Mouse (Mus musculus): ENCODE results near the gene Il1r2.
A peak's percentile ranks its signal among the peaks of the same experiment; 100 is the strongest.

Gene Il1r2

DNA sequence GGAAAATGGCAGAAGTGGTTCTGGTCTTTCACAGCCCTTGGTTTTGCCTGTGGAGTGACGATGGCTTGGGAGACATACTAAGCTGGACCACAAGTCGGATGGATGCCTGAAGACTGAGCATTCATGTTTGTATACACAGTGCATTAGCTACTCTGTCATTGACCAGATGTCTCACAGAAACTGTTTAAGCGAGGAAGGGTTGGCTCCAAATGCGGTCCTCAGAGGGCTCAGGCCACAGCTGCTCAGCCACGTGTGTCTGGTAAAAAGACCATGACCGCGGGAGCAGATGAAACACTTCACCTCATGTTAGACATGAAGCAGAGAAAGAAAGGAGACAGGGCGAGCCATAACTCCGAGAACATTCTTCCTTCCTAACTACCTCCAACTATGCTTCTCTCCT is 12.5 kb upstream of the Il1r2 start:
- no peak for DNase-seq (ENCODE audit: low read depth)

DNA sequence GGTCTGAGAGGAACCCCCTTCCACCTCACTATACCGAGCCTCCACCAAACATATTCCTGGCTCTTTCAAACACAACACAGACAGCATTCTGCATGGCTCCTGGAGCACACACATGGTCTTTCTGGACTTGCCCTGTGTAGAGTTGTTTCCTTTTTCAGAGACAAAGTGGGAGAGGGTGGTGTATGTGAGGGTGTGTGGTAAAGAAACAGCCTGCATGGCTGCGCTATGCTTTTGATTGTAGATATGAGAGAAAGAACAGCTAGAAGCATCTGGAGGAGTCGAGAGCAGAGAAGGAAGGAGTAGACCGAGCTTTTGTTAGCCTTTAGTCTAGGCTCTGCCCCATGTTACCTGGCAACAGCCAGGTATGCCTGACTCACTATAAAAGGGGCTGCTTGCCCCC is 10.5 kb upstream of the Il1r2 start:
- no peak for DNase-seq (ENCODE audit: low read depth)

DNA sequence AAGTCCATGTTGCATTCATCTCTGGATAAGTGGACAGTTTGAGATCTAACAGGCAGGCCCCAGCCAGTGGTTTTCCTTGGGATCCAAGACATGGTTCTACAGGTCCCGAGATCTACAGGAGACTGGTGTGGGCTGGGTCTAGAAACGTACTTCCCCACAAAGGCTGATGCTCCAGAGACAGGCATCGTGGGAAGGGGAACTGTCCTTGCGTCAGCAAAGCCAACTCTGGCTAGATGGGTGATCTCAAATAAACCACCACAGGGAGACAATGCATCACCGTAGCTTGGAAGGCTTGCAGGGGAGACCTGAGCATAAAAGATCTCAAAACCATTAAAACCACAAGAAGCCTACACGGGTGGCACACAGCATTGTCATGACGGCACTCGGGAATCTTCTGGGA is 9.4 kb upstream of the Il1r2 start:
- no peak for DNase-seq (ENCODE audit: low read depth)

DNA sequence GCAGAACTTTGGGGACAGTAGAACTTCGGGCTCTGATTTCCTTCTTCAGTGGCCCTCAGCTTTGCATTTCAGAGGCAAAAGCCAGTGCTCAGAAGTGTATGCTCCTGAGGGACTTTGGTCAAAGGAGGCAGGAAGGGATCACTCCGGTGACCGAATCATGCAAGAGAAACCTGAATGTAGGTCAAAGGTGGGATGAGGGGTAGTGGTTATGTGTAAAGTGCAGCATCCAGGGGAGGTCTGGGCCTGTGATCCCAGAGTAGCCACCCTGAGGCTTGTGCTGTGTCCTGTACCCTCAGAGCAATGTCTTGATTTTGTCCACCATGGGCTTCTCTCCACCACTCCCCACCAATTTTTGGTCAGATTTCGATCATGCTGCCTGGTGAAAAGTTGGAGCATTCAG is 1.3 kb upstream of the Il1r2 start:
- DNase-seq (ENCODE audit: low read depth), result no peak

DNA sequence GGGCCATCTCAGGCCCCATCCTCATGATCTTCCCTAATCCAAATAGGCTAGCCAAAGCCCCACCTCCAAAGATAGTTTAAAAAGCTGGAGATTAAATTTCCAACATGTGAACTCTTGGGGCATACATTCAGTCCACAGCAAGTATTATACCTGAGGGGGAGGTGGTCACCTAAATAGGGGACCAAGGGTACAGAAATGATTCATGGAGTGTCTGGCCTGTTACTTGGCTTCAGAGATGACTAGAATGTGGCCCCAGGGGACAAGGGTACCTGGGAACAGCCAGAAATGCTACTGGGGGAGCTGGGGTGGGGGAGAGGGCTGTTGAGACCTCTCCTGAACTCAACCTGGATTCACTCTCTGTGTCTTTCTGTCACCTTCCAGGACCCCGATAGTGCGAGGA is 3.4 kb downstream of the Il1r2 start:
- no peak for DNase-seq (ENCODE audit: low read depth)

DNA sequence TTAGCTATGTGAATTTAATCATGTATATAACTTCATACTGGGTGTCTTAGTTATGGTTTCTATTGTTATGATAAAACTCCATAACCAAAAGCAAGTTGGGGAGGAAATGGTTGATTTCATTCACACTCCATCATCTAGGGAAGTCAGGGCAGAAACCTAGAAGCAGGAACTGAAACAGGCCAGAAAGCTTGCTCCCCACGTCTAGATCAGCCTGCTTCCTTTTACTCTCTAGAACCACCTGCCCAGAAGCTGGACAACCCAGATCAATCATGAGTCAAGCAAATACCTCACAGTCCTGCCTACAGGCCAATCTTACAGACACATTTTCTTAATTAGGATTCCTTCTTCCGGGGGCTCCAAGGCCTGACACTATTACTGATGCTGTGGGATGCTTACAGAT is 7.2 kb downstream of the Il1r2 start:
- DNase-seq (ENCODE audit: low read depth), result no peak

DNA sequence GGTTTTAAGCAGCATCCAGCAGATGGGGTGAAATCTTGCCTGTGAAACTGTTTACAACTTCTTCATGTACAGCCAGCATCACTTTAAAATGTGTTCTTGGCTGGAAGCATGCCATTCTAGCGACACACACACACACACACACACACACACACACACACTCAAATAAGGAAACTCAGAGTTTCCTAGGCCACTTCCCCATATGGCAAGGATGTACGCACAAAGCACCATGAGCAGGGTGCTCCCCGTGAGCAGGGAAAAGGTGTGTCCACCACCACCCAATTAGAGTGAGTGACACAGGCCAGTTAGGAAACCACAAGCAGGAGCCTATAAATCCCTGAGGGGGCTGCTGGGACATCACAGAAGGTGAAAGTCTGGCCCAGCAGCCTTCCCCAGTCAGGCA is 10.5 kb downstream of the Il1r2 start:
- DNase-seq (ENCODE audit: low read depth), result no peak

DNA sequence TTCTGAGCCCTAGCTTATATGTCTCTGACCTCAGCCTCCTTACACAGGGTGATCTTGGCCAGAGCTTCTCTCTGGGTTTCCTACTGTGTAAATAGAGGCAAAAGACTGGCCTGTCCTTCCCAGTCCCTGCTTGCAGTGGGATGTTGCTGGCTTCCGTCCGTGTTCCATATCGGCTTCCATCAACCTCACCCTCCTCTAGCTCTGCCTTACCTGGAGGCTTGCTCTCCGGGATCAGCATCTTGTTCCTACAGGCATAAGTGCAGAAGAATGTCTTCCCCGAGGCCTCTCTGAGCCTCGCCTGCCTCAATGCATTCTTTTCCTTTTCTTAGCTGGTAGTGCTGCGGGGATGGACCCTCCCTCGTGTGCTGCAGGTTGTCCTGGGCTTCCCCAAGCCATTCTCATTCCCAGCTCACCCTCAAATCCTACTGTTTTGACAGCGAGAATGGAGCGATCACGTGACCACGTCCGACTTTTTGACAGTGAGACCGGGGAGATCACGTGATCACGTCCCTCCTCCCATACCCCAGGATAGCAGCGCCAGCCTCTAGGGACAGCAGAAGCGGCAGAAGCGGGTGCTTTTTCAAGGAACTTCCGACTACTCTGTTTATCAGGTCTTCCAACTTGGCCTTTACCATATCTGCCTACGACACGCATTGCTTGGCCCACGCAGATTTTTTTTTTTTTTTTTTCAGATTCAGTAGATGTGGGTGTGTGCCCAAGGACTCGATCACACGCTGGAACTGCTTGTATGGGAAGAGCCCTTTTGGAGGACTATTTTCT is 11.7 kb downstream of the Il1r2 start:
- peak; percentile 41 for DNase-seq (ENCODE audit: low read depth)

DNA sequence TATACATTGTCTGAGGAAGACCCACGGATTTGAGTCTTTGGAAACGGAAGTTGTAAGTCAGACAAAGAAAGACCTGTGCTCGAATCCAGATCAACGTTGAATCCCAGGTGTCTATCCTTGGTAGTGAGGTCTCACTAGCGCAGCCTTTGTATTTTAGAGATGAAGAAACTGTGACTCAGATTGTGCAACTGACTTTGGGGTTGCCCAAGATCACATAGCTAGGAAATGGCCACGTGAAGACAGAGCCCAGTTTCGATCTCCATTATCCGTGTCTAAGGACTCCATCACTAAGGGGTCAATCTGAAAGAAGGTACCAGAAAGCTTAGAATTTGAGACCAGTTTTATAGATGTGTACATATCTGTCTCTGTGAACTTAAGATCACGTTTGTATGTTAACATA is 17.3 kb downstream of the Il1r2 start:
- no peak for DNase-seq (ENCODE audit: low read depth)

DNA sequence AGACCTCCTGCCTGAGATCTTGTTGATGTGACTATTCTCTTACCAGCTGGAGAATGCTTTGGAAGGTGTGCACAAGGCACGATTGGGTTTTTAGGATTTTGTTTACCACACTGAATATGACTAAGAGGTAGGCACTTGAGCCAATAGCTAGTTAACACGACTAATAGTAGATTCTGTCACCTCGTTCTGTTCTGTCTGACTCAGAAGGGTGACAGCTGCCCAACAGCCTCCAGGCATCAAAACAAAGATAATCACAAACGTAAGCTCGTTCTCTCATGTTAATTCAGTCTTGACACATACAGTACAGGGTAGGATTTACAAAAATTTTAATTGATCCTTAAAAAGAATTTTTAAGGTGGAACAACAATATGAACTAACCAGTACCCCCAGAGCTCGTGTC is 18.7 kb downstream of the Il1r2 start:
- DNase-seq (ENCODE audit: low read depth), result no peak

DNA sequence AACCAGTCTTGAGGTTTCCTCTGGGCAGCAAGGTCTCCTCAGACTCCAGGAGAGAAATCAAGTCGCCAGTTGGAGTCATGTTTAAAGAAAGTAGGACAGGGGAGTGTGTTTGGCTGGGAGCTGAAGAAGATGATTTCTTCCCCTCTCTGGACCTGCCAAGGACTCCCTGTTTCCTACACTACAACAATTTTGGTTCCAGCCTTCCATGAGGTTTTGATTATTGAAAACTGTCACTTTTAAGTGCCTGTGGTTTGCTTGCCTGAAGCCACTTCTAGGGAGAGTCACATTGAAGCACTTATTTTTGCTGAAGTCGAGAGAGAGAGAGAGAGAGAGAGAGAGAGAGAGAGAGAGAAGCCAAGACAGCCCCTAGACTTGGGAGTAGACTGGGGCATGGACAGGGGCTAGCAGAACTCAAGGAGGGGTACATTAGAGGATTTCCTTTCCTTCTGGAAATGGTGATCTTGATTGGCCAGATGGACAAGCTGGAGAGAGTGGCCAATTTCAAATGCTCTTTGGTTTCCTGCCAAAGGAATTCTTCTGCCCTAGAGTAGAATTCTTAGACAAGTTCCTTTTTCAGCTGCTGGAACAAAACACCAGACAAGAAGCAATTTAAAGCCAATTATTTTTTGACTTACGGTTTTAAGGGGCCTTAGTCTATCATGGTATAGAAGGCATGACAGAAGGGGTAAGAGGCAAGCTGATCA is 20.9 kb downstream of the Il1r2 start:
- DNase-seq (ENCODE audit: low read depth), result no peak

DNA sequence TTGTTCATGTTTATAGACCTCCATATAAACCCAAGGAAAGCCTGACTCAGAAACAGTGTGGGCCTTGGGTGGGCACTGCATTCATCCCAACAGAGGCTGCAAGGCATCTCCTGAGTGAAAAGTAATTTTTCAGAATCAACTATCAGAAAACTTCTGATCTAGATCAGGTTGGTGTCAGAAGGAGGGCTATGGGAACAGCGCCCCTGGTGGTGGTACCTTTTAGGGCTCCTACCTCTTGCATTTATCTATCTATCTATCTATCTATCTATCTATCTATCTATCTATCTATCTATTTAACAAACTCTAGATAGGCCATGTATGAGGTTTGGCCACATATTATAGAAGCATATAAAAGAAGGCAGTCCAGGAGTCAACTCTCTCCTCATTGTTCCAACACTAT is 21.7 kb downstream of the Il1r2 start:
- no peak for DNase-seq (ENCODE audit: low read depth)

DNA sequence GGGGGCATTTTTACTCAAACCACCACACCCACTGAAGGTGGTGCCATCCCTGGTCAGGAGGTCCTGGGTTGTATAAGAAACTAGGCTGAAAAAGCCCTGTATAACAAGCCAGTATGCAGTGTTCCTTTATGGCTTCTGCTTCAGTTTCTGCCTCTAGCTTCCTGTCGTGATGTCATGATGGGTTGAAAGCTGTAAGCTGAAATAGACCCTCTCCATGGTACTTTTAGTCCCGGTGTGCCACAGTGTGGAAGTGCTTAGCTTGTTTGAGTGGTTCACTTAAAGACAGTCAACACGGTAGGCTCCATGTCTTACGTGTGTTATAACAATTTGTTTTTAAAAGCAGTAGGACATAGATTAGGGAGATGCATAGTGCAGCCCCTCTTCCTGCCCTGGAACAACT is 32.4 kb downstream of the Il1r2 start:
- DNase-seq (ENCODE audit: low read depth), result no peak

DNA sequence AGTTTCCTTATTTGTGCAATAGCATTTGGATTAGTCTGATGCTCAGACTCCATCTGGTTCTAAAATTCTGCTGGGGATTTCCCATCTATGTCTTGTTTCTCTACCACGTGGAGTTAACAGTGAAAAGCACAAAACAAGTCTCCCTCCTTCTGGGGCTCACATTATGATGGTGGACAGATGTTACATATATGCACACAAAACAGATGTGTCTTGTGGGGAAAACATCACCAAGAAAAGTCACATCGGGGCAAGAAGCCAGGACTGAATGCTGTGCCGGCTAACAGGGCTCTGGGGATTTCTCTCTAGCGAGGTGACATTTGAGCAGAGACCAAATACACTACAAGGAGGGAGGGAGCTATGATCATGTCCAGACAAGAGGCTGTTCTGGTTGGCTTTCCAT is 32.8 kb downstream of the Il1r2 start:
- no peak for DNase-seq (ENCODE audit: low read depth)

DNA sequence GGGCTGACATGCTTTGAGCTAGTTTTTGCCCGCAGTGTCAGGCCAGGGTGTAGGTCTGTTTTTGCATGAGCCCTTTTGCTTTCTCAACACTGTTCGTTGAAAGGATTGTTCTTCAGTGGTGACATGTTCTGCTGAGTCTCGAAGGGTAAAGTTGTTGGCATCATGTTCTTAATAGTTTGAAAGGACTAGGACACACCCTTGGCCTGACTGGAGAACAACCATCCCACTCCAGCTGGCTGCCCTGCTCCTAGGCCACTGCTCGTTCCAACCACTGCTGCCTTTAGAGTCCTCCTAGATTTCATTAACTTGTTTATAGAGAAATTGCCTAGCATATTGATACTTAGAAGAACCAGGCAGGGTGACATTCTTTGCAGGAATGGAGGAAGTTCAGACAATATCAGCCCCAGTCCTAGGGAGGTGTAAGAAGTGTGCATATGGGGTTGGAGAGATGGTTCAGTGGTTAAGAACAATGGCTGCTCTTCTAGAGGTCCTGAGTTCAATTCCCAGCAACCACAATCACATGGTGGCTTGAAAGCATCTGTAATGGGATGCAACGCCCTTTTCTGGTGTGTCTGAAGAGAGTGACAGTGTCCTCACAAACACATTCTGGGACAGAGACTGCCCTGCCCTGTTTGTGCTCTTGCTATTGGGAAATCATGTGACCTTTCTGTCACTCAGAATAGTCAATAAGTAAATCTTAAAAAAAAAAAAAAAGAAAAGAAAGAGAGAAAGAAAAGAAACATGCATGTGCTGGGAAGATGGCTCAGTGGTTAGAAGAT is 34.3 kb downstream of the Il1r2 start:
- DNase-seq (ENCODE audit: low read depth), result no peak

DNA sequence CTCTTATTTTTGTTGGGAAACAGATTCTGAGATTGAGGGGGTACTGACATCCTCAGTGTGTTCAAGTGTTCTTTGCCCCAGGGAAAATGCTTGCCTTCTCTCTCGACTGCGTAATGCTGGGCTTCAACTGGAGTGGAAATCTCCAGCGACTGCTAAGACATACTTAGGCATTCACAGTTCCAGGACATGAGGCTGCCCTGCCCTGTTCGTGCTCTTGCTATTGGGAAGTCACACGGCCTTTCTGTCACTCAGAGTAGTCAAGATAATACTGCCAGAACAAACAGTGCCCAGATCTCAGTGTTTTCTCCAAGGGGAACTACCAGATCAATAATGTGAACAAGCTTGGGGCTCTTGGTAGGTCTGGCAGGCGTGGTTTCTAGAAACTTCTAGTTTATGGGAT is 35.9 kb downstream of the Il1r2 start:
- DNase-seq (ENCODE audit: low read depth), result no peak

DNA sequence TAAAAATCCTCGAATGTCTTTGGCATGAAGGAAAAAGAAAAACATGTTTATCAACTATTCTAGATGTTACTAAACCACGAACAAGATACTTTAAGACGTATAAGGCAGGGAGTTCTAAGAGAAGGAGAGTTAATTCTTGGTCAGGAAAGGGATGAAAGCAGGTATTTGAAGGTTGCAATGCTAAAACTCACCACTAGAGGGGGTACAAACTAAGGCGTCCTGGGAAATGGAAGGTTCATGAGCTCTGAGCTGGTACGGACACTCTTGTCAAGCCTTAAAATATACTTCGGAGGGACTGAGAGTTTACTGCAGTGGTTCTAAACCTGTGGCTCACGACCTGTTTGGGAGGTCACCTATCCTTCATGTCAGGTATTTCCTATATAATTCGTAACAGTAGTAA is 41.4 kb downstream of the Il1r2 start:
- peak; percentile 72 for DNase-seq (ENCODE audit: low read depth)

DNA sequence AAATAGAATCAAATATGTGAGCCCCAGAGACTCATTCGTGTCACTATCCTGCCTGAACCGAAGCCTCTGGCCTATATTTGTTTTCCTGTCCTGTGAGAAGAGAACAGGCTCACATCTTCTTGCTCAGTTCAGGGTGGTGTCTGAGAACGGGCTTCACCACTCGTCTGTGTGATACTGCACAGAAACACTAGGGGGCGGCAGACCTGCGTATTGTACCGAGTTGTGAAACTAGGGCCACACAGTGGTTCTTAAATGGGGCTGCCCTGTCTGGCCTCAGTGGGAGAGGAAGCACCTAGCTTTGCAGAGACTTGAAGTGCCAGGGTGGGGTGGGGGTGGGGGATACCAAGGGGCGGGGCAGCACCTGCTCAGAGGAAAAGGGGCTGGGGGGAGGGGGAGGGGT is 42.5 kb downstream of the Il1r2 start:
- peak; percentile 86 for DNase-seq (ENCODE audit: low read depth)

DNA sequence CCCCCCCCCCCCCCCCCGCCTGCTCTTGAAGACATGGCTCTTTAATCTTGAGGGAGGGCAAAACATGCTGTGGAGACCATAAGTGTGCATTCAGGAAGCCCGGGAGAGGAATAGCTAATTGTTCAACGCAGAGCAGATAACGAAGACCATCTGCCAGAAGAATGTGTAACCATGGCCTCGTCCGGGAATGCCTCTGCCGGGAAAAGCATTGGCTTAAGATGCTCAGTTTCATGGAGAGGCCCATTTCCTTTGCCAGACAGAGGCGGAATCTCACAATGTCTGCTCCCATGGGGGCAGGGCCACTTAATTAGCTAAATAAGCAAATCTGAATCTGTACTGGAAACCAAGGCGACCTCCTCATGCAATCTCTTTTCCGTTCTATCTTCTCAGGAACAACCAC is 43.7 kb downstream of the Il1r2 start:
- DNase-seq (ENCODE audit: low read depth), result no peak

DNA sequence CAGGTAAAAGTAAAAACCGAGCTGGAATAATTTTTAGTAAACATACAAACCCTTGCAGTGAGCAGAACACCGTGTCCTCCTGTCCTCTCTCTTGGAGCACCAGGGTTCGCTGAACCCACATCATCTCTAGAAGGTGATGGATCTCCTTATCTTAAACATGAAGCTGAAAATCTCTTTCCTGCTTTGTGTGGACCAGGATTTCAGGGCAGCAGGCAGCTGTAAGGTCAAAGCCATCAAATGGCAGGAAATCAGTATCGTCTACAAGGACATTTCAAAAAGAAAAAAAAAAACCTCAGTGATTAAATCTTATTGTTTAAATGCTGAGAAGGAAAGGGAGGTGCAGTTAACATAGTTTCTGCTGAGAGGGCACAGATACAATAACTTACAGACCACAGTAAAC is 50.4 kb downstream of the Il1r2 start:
- no peak for DNase-seq (ENCODE audit: low read depth)

DNA sequence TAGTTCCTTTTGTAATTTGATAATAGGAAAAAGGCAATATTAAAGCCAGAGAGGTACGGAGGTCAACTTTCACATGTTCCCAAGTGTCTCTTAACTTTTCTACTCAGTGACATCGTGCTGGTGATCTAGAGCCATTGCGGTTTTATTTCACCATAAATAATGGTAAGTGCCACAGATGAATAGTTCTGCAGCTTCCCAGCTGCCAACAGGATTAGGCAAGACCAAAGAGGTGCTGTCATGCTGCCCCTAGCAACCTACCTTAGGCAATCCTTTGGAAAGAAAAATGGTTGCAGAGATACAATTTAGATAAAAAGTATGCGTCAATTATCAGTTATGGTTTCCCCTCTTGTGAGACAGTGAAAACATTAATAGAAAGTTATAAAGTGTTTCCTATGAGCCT is 54.6 kb downstream of the Il1r2 start:
- no peak for DNase-seq (ENCODE audit: low read depth)

DNA sequence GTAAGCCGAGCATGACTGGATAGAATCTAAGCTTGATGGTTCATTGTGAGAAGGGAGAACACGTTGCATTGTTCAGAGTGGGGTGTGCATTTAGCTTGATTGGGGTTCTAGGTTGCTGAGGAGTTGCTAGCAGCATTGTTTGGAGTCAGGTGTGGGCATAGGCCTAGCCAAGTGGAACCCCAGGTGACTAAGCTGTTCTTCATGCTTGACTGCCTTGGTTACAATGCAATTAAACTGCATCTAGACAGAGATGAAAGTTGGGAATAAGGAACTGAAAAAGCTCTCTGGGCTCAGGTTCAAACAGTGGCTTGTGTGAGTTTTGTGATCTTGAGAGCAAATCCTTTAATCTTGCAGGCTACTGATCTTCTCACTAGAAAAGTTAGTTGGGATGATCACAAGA is 55.4 kb downstream of the Il1r2 start:
- DNase-seq (ENCODE audit: low read depth), result no peak

DNA sequence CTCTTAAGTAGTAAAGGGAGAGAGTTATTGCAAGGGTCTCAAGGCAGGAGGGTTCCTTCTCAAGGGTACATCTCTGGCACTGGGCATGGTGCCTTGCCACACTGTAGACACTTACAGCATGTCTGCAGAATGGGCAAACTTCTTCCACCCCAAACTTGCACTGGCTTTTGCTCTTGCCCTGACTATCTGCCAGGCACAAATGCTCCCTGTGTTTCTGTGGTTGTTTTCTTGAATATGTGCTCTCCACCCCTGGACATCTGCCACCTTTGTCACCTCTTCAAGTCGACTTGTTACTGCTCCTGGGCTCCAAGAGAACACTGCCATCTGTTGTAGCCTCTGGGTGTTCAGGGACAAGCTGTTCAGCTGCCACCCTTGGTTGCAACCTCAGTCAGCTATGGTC is 57.8 kb downstream of the Il1r2 start:
- DNase-seq (ENCODE audit: low read depth), result no peak
